Mouse (Mus musculus) thymus, adult 2 months (tissue): ENCODE measurements around the gene Rab4b.

Source experiments
- CTCF ChIP-seq: fragments of 200-500 bp; IDR thresholded peaks from 2 replicates; pipeline ENCODE4 v1.5.1; 2012; ENCODE audit warnings: mild to moderate bottlenecking, control low read depth, low read length, moderate library complexity, borderline replicate concordance; ENCODE audit not compliant: control insufficient read depth, poor library complexity, insufficient read depth; ENCODE audit errors: extremely low read depth
- POLR2A ChIP-seq: fragments of 200-500 bp; IDR thresholded peaks from 2 replicates; pipeline ENCODE4 v1.6.1; 2012; ENCODE audit warnings: mild to moderate bottlenecking, low read length, control low read depth, moderate library complexity; ENCODE audit not compliant: control insufficient read depth, poor library complexity, insufficient read depth; ENCODE audit errors: extremely low read depth

DNA sequence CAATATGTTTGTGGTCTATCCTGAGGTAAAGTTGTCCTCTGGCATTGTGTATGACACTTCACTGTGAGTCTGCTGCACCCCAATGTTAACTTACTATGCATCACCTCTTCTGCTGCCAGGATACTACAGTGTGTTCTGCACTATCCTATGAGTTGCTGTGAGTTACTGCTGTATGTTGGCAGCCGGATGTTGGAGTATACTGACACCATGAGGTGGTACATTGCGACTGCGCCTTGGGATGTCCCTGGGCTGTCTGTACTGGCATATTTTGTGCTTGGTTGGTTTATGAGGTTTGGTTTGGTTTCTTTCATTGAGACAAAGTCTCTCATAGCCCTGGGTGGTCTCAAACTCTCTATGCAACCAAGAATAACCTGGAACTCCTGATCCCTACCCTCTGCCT is 50.5 kb downstream of the Rab4b start:
- TF ChIP-seq POLR2A (no peak), CTCF (no peak)
